Mouse (Mus musculus) retina, adult 2 months (tissue): ENCODE data around the gene Apba1.

Experiments
- DNase-seq: peaks from one replicate; pipeline ENCODE4 v3.0.0-alpha.2; 2012; ENCODE audit warnings: low read depth, low spot score

The Apba1 gene

GRCm38 (mm10) chr19:23971391-23971790, 212.7 kb downstream of the Apba1 start:
- no peak for DNase-seq

DNA sequence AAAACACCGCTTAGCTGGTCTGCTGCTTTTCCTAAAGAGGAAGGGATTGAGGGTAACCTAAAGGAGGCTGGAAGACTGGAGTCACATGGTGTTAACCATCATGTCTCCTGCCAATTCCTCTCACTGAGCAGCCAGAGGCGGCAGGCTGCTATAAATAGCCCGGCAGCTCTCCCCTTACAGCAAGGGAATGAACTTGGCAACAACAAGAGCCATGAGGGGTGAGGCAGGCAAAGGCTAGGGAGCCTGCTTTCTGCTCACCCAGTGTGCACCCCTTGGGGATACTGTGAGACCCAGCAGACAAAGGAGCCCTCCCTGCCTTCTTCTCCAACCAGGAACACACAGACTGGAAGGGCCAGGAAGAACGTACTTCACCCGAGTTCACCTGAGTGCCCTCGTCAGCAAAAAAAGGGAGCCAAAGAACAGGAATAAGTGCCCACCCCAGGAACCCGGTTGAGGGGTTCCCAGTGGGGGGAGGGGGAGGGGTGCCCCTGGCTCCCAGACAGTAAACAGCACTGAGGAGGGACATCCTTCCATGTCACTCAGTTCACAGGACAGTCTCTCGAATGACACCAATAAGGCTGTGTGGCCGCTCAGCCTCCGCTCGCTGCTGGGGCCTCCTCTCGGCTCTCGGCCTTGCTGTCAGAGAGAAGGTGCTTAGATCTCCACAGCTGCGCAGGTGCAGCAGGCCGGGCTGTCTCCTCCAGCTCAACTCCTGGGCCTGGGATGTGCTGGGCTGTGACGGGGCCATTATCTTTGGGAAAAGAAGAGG, 214.4 kb downstream of the Apba1 start:
- no peak for DNase-seq

GRCm38 (mm10) chr19:23977901-23978443, 219.3 kb downstream of the Apba1 start:
- DNase-seq = no peak

- DNase-seq = no peak
Measured at GRCm38 (mm10) chr19:23980598-23980997, 221.9 kb downstream of the Apba1 start.

DNA sequence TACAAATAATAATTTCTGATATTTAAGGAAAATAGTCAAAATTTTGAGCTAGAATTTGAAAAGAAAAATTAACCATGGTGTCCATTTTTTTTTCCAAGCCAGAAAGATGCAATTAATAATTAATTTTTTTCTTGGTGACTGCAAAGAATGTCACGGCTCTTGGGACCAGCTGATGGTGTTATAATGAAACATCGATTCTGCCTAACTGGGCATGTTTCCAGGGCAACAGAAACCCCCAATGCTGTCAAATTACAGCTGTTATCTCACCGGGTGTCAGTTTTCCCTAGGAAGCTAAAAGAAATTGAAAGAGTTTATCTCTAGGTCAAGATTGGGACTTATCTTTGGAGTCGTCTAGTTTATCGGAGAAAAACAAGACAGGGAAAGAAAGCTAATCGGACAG, 225.5 kb downstream of the Apba1 start:
- no peak for DNase-seq

DNA sequence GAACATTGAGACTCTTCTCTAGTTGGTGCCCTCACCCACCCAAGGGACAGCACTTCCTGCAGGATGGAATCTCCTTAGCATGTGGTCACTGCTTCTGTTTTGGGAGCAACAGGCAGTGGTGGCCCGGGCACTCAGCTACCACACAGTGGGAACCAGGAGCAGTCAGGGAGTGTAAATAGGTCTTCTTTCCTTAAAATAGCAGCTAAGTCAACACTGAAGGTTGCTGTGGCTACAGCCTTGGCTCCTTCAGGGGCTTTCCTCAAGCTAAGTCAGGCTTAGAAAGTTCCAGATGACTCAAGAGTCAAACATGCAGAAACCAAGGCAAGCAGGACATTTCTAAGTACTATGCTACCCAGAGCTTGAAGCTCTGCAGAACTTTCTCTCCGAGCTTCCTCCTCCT, 228.6 kb downstream of the Apba1 start:
- DNase-seq = no peak

- no peak for DNase-seq
Measured at GRCm38 (mm10) chr19:23988166-23988565, 229.5 kb downstream of the Apba1 start.

DNA sequence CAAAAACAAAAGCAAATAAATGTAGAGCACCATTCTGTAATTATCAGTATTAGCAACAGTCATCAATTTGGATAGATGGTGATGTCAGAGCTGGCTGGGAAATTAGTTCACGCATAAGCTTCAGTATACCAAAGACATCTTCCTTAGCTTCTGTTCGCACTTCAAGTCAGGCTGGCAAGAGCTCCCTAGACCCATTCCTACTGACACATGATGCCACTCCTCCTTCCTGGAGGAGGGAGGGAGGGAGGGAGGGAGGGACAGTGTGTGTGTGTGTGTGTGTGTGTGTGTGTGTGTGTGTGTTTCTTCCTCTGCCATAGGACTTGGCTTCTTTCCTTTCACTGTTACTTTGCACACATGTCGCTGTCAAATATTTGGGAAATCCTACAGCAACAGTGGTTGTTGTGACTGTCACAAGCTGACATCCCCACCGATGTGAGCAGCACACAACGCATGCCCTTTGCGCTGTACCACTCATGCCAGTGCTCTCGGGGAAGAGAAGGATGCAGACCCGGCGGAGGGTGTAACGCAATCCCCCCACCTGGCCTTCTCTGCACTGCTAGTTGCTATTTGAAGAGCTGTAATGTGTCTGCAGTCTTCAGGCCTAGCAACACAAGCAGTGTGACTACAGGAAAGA, 237.2 kb downstream of the Apba1 start:
- DNase-seq = no peak
